Mouse (Mus musculus) forebrain, embryonic 14.5 days (tissue): ENCODE measurements around the gene Tmem170b. TPM values are rescaled to one million over a fixed set of nuclear protein-coding genes. Genes with fewer than 3 reads are reported as not detected.

Source experiments
- ATAC-seq: fragments of 200-750 bp; cut with Nextera tagmentation; 2 replicates; pipeline ENCODE4 v1.8.0; 2017; ENCODE audit warnings: mild to moderate bottlenecking, moderate library complexity
- DNase-seq: peaks from one replicate; pipeline ENCODE4 v3.0.0-alpha.2; 2015; ENCODE audit warnings: low spot score
- H3K27ac ChIP-seq: fragments of 300-500 bp; sonication (generic); 2 replicates; pipeline ENCODE4 v1.5.1; 2014; ENCODE audit warnings: low read depth, mild to moderate bottlenecking, control low read depth, low read length, moderate library complexity
- H3K27me3 ChIP-seq: fragments of 300-500 bp; sonication (generic); replicated peaks from 2 replicates; pipeline ENCODE4 v1.6.1; 2014; ENCODE audit warnings: low read length, control low read depth, mixed read lengths; ENCODE audit not compliant: control insufficient read depth, insufficient read depth
- H3K36me3 ChIP-seq: fragments of 300-500 bp; sonication (generic); 2 replicates; pipeline ENCODE4 v1.6.1; 2014; ENCODE audit warnings: low read length, control low read depth; ENCODE audit not compliant: control insufficient read depth, insufficient read depth
- H3K4me1 ChIP-seq: fragments of 300-500 bp; sonication (generic); 2 replicates; pipeline ENCODE4 v1.6.1; 2014; ENCODE audit warnings: antibody characterized with exemption, low read length, control low read depth; ENCODE audit not compliant: control insufficient read depth, insufficient read depth
- H3K4me2 ChIP-seq: fragments of 300-500 bp; sonication (generic); 2 replicates; pipeline ENCODE4 v1.6.1; 2014; ENCODE audit warnings: mild to moderate bottlenecking, control low read depth, low read length
- H3K4me3 ChIP-seq: fragments of 300-500 bp; sonication (generic); 2 replicates; pipeline ENCODE4 v1.5.1; 2014; ENCODE audit warnings: low read depth, low read length, control low read depth
- H3K9ac ChIP-seq: fragments of 300-500 bp; sonication (generic); 2 replicates; pipeline ENCODE4 v1.6.1; 2014; ENCODE audit warnings: mild to moderate bottlenecking, low read length, control low read depth, moderate library complexity
- H3K9me3 ChIP-seq: fragments of 300-500 bp; sonication (generic); replicated peaks from 2 replicates; pipeline ENCODE4 v1.6.1; 2016; ENCODE audit warnings: low read length, control low read depth, mixed read lengths; ENCODE audit not compliant: control insufficient read depth
- WGBS: fragments of 180-500 bp; shearing (Covaris S2); extraction: QIAGEN DNeasy Blood & Tissue Kit; methylation state at CpG from one replicate; pipeline ENCODE4 v1.1.7; 2014; 5-methylcytosine and 5-hydroxymethylcytosine counted together
- polyA plus RNA-seq: library from polyadenylated mRNA; unstranded; fragments of >200 nt; fragmentation: Nextera tagmentation; extraction: Ambion mirVana; gene quantifications from 2 replicates; pipeline ENCODE4 v1.2.1, GENCODE M21; 2014

The Tmem170b gene
- polyA plus RNA-seq, 1 experiment from 2014 or later = 32.5 TPM

- DNase-seq (no peak), ATAC-seq (no peak)
- WGBS = 92% methylated on average over 4 of the region's 4 CpGs
- no peak overlapping the region for H3K4me2 ChIP-seq
- H3K9ac ChIP-seq = no peak overlapping the region
- H3K4me3 ChIP-seq = no peak overlapping the region
- H3K4me1 ChIP-seq = no peaks in the 10 kb centered on the region
- no peak overlapping the region for H3K27ac ChIP-seq
- H3K9me3 ChIP-seq = no peaks in the 10 kb centered on the region
- no peaks in the 10 kb centered on the region for H3K36me3 ChIP-seq
- H3K27me3 ChIP-seq = no peaks in the 10 kb centered on the region
Measured at GRCm38 (mm10) chr13:41581058-41581457, 24.6 kb upstream of the Tmem170b start.

GRCm38 (mm10) chr13:41583666-41584357, 21.9 kb upstream of the Tmem170b start:
- Histone ChIP-seq H3K9ac (no peak overlapping the region), H3K4me1 (no peaks in the 10 kb centered on the region), H3K27me3 (no peaks in the 10 kb centered on the region), H3K9me3 (no peaks in the 10 kb centered on the region), H3K4me3 (no peak overlapping the region), H3K4me2 (no peak overlapping the region), H3K36me3 (no peaks in the 10 kb centered on the region), H3K27ac (no peak overlapping the region)
- ATAC-seq (no peak), DNase-seq (no peak)
- 91% methylated on average over 7 of the region's 7 CpGs for WGBS

- H3K27me3 ChIP-seq = no peaks in the 10 kb centered on the region
- 83% methylated on average over 3 of the region's 3 CpGs for WGBS
- H3K27ac ChIP-seq = no peak overlapping the region
- no peak overlapping the region for H3K4me2 ChIP-seq
- no peak for ATAC-seq
- no peaks in the 10 kb centered on the region for H3K4me1 ChIP-seq
- no peak overlapping the region for H3K9ac ChIP-seq
- H3K4me3 ChIP-seq = no peak overlapping the region
- no peak for DNase-seq
- H3K9me3 ChIP-seq = no peaks in the 10 kb centered on the region
- H3K36me3 ChIP-seq = no peaks in the 10 kb centered on the region
Measured at GRCm38 (mm10) chr13:41584358-41584680, 21.4 kb upstream of the Tmem170b start.

- Histone ChIP-seq H3K4me3 (no peak overlapping the region), H3K9me3 (no peaks in the 10 kb centered on the region), H3K4me2 (no peak overlapping the region), H3K4me1 (no peaks in the 10 kb centered on the region), H3K27me3 (no peaks in the 10 kb centered on the region), H3K36me3 (no peaks in the 10 kb centered on the region), H3K27ac (no peak overlapping the region), H3K9ac (no peak overlapping the region)
- DNase-seq = no peak
- 83% methylated on average over 4 of the region's 4 CpGs for WGBS
- no peak for ATAC-seq
Measured at GRCm38 (mm10) chr13:41584896-41585295, 20.8 kb upstream of the Tmem170b start.

GRCm38 (mm10) chr13:41596678-41597077, 9.0 kb upstream of the Tmem170b start:
- H3K36me3 ChIP-seq = no peaks in the 10 kb centered on the region
- WGBS = 69% methylated on average over 2 of the region's 2 CpGs
- H3K27me3 ChIP-seq = no peaks in the 10 kb centered on the region
- no peaks in the 10 kb centered on the region for H3K4me1 ChIP-seq
- H3K27ac ChIP-seq = no peak overlapping the region
- DNase-seq = no peak
- H3K4me3 ChIP-seq = no peak overlapping the region
- no peak overlapping the region for H3K4me2 ChIP-seq
- no peaks in the 10 kb centered on the region for H3K9me3 ChIP-seq
- H3K9ac ChIP-seq = no peak overlapping the region
- ATAC-seq = no peak

GRCm38 (mm10) chr13:41599977-41600376, 5.7 kb upstream of the Tmem170b start:
- Histone ChIP-seq H3K27me3 (no peaks in the 10 kb centered on the region), H3K4me1 (no peaks in the 10 kb centered on the region), H3K4me2 (no peak overlapping the region), H3K36me3 (no peaks in the 10 kb centered on the region), H3K9ac (no peak overlapping the region), H3K4me3 (no peak overlapping the region), H3K9me3 (no peaks in the 10 kb centered on the region), H3K27ac (no peak overlapping the region)
- DNase-seq (no peak), ATAC-seq (no peak)
- 73% methylated on average over 4 of the region's 4 CpGs for WGBS

GRCm38 (mm10) chr13:41601056-41601455, 4.7 kb upstream of the Tmem170b start:
- Histone ChIP-seq H3K36me3 (no peaks in the 10 kb centered on the region), H3K9ac (no peak overlapping the region), H3K27me3 (no peaks in the 10 kb centered on the region), H3K4me2 (no peak overlapping the region), H3K27ac (no peak overlapping the region), H3K9me3 (no peaks in the 10 kb centered on the region), H3K4me1 (no peaks in the 10 kb centered on the region), H3K4me3 (no peak overlapping the region)
- ATAC-seq = no peak
- 87% methylated on average over 3 of the region's 3 CpGs for WGBS
- no peak for DNase-seq

- WGBS = 89% methylated on average over 5 of the region's 5 CpGs
- peaks cover 18% of the 10 kb centered on the region for H3K4me1 ChIP-seq
- no peak overlapping the region for H3K4me2 ChIP-seq
Measured at GRCm38 (mm10) chr13:41603921-41604466, 1.7 kb upstream of the Tmem170b start.

GRCm38 (mm10) chr13:41606081-41607000, 634 bp downstream of the Tmem170b start:
- peak; percentile 48 for DNase-seq
- H3K27me3 ChIP-seq = no peaks in the 10 kb centered on the region
- peak overlapping the region; percentile 88 for H3K27ac ChIP-seq
- peaks cover 20% of the 10 kb centered on the region for H3K4me1 ChIP-seq
- peak; percentile 38 for ATAC-seq
- no peaks in the 10 kb centered on the region for H3K9me3 ChIP-seq
- 2% methylated on average over 63 of the region's 67 CpGs for WGBS
- peak overlapping the region; percentile 98 for H3K9ac ChIP-seq
- H3K4me3 ChIP-seq = peak overlapping the region; percentile 96
- H3K36me3 ChIP-seq = no peaks in the 10 kb centered on the region
- H3K4me2 ChIP-seq = peak overlapping the region; percentile 76

More at GRCm38 (mm10) chr13:41603921-41604466, 1.7 kb upstream of the Tmem170b start:
- Histone ChIP-seq H3K27me3 (no peaks in the 10 kb centered on the region), H3K27ac (no peak overlapping the region), H3K36me3 (no peaks in the 10 kb centered on the region), H3K9me3 (no peaks in the 10 kb centered on the region), H3K9ac (no peak overlapping the region), H3K4me3 (no peak overlapping the region)
- DNase-seq (no peak), ATAC-seq (no peak)
